In genomic region chr8:123087289-123087688, GRCm38 (mm10) we compare ENCODE assay signal across 26 mouse cellular contexts. TPM values are rescaled to one million over a fixed set of nuclear protein-coding genes. Genes with fewer than 3 reads are reported as not detected.
"Had no signal": no experiment of that assay in that cellular context is flagged by ENCODE, and none has a peak within 500 bp of the region (broad histone marks: within the 10 kb centered on the region; RNA-seq: fewer than 3 reads in every experiment).

No protein-coding gene starts in this region.

- H3K4me3 ChIP-seq: gastrocnemius, adult 2 months; heart, embryonic 13.5 days; heart, embryonic 15.5 days; hindbrain, embryonic 10.5 days; hindbrain, embryonic 12.5 days; intestine, embryonic 15.5 days; layer of hippocampus, adult 2 months; left cerebral cortex, adult 2 months; limb, embryonic 10.5 days; limb, embryonic 12.5 days; liver, embryonic 13.5 days had no signal

- H3K9ac ChIP-seq: heart, embryonic 13.5 days; heart, embryonic 15.5 days; hindbrain, embryonic 12.5 days; hindbrain, embryonic 14.5 days; intestine, embryonic 15.5 days; limb, embryonic 12.5 days; liver, embryonic 13.5 days had no signal

- H3K4me2 ChIP-seq: heart, embryonic 11.5 days; heart, embryonic 13.5 days; heart, embryonic 15.5 days; hindbrain, embryonic 12.5 days; hindbrain, embryonic 14.5 days; intestine, embryonic 15.5 days; limb, embryonic 12.5 days; liver, embryonic 11.5 days; liver, embryonic 13.5 days had no signal

- H3K9me3 ChIP-seq: heart, embryonic 13.5 days; heart, embryonic 15.5 days; hindbrain, embryonic 10.5 days; hindbrain, embryonic 12.5 days; intestine, embryonic 15.5 days; limb, embryonic 10.5 days; limb, embryonic 12.5 days; liver, embryonic 13.5 days had no signal

- ATAC-seq: forebrain, embryonic 16.5 days; hindbrain, embryonic 16.5 days; inflammation-experienced regulatory T-cells, adult 6 months; intestine, embryonic 15.5 days; intestine, postnatal 0 days had no signal

- H3K27me3 ChIP-seq: heart, embryonic 13.5 days; heart, embryonic 15.5 days; hindbrain, embryonic 12.5 days; intestine, embryonic 15.5 days; limb, embryonic 12.5 days; liver, embryonic 13.5 days had no signal

- H3K4me1 ChIP-seq: heart, embryonic 13.5 days; heart, embryonic 15.5 days; hindbrain, embryonic 12.5 days; intestine, embryonic 15.5 days; limb, embryonic 10.5 days; limb, embryonic 12.5 days; liver, embryonic 13.5 days had no signal

- DNase-seq: gastrocnemius, adult 2 months; gastrocnemius, postnatal 10 days; gastrocnemius, postnatal 25 days; heart, postnatal 10 days; heart, postnatal 4 days; kidney, postnatal 14 days; liver; liver, embryonic 13.5 days had no signal

- H3K27ac ChIP-seq: gastrocnemius, adult 2 months; heart, embryonic 13.5 days; heart, embryonic 15.5 days; hindbrain, embryonic 10.5 days; hindbrain, embryonic 12.5 days; hindbrain, embryonic 14.5 days; intestine, embryonic 15.5 days; kidney, postnatal 0 days; layer of hippocampus, adult 2 months; left cerebral cortex, adult 2 months; limb, embryonic 10.5 days; limb, embryonic 12.5 days; liver, embryonic 13.5 days had no signal

RNA-seq across cellular contexts. Expression of gene Cpne7, which starts 29.9 kb away (rescaled TPM):
- total RNA-seq: granulocyte monocyte progenitor cell, adult 5-6 weeks had no signal
